Mouse (Mus musculus) liver, adult 2 months (tissue): ENCODE measurements around the gene Nutf2.

ENCODE experiments used
- CTCF ChIP-seq: fragments of 200-500 bp; IDR thresholded peaks from 2 replicates; pipeline ENCODE4 v1.5.1; 2011; ENCODE audit warnings: low read depth, low read length, control low read depth
- POLR2A ChIP-seq: fragments of 200-500 bp; IDR thresholded peaks from 2 replicates; pipeline ENCODE4 v1.6.1; 2011; ENCODE audit warnings: low read length, control low read depth; ENCODE audit not compliant: insufficient read depth; ENCODE audit errors: extremely low read depth

GRCm38 (mm10) chr8:105851651-105852143 lies 8.7 kb upstream of the Nutf2 start:
- TF ChIP-seq CTCF, result no peak
- peak; percentile 44; the same call in 1 of the 2 replicates for TF ChIP-seq POLR2A
